Mouse (Mus musculus) kidney, postnatal 36 days (tissue): Measurements from ENCODE around the gene Rer1.
A peak's percentile ranks its signal among the peaks of the same experiment; 100 is the strongest.
"Not testable (repeated sequence)": the region's sequence is repeated elsewhere in the genome, so short reads cannot be mapped to it uniquely, and the experiment has no call there.

Source experiments
- DNase-seq, 2 experiments: peaks; one replicate each; pipeline ENCODE4 v3.0.0; 2021 to 2022; ENCODE audit warnings: mixed read lengths in 2 of 2

Gene Rer1

GRCm38 (mm10) chr4:155113766-155114410 lies 27.7 kb upstream of the Rer1 start:
- no peak for DNase-seq

GRCm38 (mm10) chr4:155109471-155109870 lies 23.3 kb upstream of the Rer1 start:
- no peak for DNase-seq

GRCm38 (mm10) chr4:155107886-155108285 lies 21.7 kb upstream of the Rer1 start:
- DNase-seq: no peak

DNA sequence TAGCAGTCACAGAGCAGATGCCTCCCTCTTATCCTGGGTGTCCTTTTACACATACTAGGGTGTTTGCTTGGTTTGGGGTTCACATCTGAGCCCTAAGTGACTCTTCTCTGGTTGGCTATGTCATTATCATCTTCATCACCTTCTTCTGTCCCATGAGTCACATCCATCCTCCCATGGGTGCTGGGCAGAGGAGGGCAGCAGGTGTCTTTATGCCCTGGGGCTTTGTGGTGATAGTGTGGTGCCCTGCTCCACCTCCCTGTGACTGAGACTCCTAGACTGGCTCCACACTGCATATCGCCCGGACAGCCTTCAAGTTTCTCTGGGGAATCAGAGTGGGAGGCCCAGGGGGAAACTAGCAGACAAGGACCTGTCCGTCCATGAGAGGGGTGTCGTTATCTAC lies 12.4 kb upstream of the Rer1 start:
- DNase-seq: no peak

DNA sequence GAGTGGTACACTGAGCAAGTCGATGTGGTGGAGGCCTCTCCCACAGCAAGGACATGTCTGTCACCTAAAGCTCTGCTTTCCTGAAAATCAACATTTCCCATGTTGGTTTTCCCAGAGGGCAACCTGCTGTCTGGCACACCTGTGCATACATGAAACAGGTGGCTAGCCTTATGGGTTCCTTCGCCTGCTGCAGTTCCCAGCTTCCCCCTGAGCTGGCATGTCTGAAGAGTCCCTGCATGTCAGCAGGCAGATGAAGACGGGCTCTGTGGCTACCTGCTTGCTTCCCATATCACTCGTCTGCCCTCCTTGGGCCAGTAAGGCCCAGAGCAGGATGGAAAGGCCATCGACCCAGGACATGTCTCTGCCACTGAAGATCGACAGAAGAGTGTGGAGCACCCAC lies 11.3 kb upstream of the Rer1 start:
- DNase-seq: no peak

GRCm38 (mm10) chr4:155095967-155096366 lies 9.8 kb upstream of the Rer1 start:
- no peak for DNase-seq

GRCm38 (mm10) chr4:155095238-155095900 lies 9.2 kb upstream of the Rer1 start:
- peak; percentile 89 to 92 for DNase-seq

DNA sequence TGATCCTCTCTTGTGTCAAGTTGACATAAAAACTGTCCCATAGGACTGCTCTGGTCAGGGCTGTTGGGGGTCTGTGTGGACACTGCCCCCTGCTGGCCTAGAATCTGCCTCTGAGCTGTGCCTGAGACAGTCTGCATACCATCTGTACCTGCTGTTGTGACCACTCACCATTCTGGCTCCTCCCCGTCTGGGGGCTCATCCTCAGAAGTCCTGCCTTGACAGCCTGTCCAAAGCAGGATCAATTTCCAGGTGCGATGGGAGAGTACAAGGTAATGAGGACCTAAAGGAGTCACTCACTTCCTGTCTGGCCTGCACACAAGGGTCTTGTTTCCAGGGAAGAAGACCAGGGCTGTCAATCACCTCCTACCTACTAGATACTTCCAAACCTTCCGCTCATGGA lies 8.4 kb upstream of the Rer1 start:
- peak; percentile 48 to 80 for DNase-seq

DNA sequence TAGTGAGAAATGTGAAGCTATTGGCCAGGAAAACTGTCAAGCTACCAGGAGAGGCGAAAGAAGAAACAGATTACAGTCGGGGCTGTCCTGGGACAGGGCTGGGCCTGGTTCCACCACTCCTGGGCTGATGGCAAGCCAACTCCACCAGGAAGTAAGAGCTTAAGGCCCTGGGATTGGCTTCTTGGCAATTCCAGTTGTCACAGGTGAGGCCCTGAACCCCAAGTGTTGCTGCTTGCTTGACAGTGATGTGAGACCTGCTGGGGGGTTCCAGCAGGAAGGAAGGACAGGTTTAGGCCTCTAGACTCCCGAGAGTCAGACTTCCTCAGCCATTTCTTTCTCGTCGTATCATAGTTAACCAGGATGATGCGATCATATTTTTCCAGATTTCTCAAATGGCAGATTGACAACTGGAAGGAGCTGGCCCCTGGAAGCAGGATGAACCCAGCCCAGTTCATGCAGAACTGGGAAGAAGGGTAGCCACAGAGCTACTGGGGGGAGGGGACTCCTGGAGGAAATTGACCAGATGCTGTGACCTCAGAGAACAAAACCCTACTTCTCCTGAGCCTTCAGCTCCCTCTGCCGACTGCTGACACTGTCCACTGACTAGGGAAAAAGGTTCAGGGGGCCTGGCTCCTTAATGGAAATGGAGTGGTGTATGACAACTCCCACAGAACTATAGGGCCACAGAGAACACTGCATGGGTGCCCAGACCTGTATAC lies 7.4 kb upstream of the Rer1 start:
- no peak for DNase-seq

DNA sequence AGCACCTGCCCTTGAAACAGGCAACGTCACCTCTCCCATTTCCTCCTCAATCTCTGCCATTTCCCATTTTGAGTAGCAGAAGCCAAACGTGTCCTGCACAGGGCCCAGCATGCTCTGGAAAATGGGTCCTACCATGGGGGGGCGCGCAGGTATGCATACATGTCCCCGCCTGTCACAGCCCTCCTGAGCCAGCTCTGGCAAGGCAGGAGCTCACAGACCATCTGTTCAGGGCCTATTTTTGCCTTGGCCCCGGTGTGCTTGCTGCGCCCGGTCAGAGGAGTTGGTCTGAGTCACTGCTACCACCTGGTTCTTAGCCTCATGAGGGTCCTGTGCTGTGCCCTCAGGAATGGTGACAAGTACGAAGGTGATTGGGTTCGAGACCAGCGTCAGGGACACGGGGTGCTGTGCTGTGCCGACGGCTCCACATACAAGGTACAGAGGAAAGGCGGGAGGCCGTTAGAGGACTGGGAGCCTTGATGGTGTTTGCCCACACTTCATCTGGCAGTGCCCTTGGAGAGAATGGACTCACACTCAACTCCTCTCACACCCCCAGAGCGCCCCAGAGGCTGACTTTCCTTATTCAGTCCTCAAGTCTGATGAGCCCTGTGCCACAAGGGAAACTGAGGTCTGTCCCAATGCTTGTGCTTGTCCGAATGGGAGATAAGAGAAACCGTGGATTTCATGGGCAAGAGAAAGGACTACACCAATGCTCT lies 6.7 kb upstream of the Rer1 start:
- no peak for DNase-seq

GRCm38 (mm10) chr4:155090688-155091449 lies 4.7 kb upstream of the Rer1 start:
- no peak for DNase-seq

GRCm38 (mm10) chr4:155090147-155090546 lies 4.0 kb upstream of the Rer1 start:
- DNase-seq: no peak

GRCm38 (mm10) chr4:155089241-155089640 lies 3.1 kb upstream of the Rer1 start:
- DNase-seq: no peak

- no peak for DNase-seq
Measured at GRCm38 (mm10) chr4:155085206-155086107, 725 bp downstream of the Rer1 start.

GRCm38 (mm10) chr4:155084351-155084750 lies 1.8 kb downstream of the Rer1 start:
- peak in 1 of 2 experiments; percentile 43 for DNase-seq

GRCm38 (mm10) chr4:155083553-155083952 lies 2.6 kb downstream of the Rer1 start:
- peak in 1 of 2 experiments; percentile 54 for DNase-seq

DNA sequence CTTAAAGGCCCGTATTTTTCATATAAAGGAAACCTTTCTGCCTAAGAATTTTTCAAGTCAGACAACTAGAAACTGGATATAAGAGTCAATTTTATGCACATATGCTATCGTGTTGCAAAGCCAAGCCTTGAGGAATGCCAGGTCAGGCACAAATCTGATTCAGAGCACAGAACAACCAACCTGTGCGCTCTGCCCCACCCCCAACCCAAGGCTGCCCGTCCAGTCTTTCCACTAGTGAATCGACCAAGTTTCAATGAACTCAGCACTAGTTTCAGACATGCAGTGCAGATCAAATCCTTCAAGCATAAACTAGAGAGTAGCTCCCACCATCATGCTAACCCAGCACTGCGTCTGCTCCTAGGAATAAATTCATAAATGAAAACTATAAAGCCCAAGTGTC lies 6.5 kb downstream of the Rer1 start:
- peak in 1 of 2 experiments; percentile 62 for DNase-seq

DNA sequence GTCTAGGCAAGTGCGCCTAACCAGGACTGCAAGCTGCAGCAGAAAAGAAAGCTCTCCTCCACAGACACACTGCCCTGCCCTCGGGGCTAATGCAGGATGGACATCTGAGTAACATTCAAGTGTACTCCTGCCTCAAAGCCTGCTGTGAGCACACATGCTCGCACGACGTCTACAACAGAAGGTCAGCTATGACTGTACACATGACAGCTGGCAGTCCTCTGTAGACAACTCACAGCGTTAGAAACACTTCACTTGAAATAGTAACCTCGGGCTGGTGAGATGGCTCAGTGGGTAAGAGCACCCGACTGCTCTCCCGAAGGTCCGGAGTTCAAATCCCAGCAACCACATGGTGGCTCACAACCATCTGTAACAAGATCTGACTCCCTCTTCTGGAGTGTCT lies 7.4 kb downstream of the Rer1 start:
- DNase-seq: not testable (repeated sequence)

DNA sequence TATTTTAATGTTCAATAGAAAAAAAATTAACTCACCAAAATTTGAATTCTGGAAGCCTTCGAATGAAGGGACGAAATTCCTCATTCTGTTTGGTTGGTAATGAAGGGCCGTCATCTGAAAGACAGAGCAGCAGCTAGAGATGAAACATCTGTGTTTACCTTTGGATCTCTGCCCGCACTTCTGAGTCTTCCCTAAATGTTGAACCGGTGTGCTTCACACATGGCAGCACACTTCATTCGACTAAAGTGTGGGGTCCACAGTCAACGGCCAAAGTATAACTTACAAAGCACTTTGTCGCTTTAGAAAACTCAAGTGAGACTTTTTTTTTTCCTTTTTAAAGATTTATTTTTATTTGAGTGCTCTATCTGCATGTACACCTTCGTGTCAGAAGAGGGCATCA lies 9.5 kb downstream of the Rer1 start:
- peak in 1 of 2 experiments; percentile 41 for DNase-seq

- peak in 1 of 2 experiments; percentile 49 for DNase-seq
Measured at GRCm38 (mm10) chr4:155075813-155076212, 10.4 kb downstream of the Rer1 start.

DNA sequence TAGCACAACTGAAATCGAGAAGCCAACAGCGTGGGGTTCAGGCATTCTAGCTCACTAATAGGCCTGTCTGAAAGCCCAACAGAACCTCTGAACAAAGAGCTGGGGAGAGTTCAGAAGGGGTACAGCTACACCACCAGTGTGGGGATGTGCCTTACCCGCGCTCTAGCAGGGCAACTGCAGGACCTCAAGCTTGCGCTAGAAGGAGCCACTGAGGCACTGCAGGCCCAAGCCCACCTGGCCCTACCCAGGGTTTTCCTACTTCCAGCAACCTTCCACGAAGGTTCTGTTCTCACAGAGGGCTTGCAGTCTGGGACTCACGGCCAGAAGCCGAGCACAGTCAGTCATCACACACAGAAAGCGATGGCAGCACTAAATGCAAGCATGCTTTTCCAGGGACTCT lies 11.0 kb downstream of the Rer1 start:
- DNase-seq: no peak
